Mouse (Mus musculus) retina, embryonic 14.5 days (tissue): ENCODE measurements around the gene Olfr930.
A peak's percentile ranks its signal among the peaks of the same experiment; 100 is the strongest.

Experiments used
- DNase-seq: peaks from one replicate; pipeline ENCODE4 v3.0.0-alpha.2; 2015; ENCODE audit warnings: low spot score

Olfr930 gene

GRCm38 (mm10) chr9:38929509-38929908, at the start of gene Olfr930:
Olfr930 (plus strand) TSS chr9:38929809.
- DNase-seq = no peak

DNA sequence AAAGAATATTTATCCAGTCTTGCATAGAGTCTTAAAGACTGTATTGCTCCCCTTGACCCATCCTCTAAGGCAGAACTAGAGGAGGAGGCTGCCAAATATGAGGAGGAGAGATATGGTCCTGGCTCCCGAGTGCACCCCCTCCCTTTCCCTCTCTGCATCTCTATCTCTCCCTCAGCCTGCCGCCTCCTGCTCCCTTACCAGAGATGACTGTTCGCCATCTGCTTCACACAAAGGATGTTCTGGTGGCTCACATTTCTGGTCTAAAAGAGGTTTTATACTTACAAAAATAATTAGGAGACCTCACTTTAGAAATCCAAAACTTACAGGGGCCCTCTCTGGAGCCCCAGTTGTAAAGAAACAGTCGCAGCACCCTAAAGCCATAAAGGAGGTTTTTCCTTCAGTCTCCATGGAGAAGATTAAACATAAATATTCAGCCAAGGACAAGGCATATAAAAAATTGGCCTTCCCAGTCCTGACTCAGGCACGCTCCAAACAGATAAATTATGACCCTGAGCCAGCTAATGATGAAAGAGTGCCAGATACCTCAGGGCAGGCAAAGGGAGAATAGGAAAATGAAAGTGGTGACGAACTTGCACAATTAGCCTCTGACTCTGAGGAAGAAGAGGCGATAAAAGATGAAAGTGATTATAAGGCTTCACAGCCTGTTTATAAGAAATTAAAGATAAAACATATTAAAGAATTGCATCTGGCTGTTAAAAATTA, 24.0 kb downstream of the Olfr930 start:
- no peak for DNase-seq

- peak; percentile 17 for DNase-seq
These were observed 24.5 kb downstream of the Olfr930 start for GRCm38 (mm10) chr9:38954124-38954416.

- DNase-seq = no peak
These were observed 42.4 kb downstream of the Olfr930 start, which contains the start of gene Olfr933 for GRCm38 (mm10) chr9:38972013-38972412. Olfr933 (plus strand) TSS chr9:38972313.
